Mouse (Mus musculus) megakaryocyte, adult 5-6 weeks (primary cell): ENCODE data around the gene Sorcs2. TPM values are rescaled to one million over a fixed set of nuclear protein-coding genes. Genes with fewer than 3 reads are reported as not detected.

ENCODE experiments used
- ATAC-seq: 2 replicates; pipeline ENCODE4 v1.8.0; 2016; ENCODE audit warnings: mild to moderate bottlenecking, inconsistent platforms; ENCODE audit not compliant: poor library complexity, severe bottlenecking
- total RNA-seq, 2 experiments: library from RNA; stranded (forward) in 1 of 2; stranded (reverse) in 1 of 2; fragments of 153-499, 151-499 nt in 1 of 2; fragments of 221-1000, 200-1000 nt in 1 of 2; gene quantifications; 2 replicates each; pipeline versions ENCODE4 v1.2.3 to v1.2.4; 2015 to 2017

Gene Sorcs2
- total RNA-seq, 2 experiments from 2014 or later, result 0.22 TPM; not detected in 1

DNA sequence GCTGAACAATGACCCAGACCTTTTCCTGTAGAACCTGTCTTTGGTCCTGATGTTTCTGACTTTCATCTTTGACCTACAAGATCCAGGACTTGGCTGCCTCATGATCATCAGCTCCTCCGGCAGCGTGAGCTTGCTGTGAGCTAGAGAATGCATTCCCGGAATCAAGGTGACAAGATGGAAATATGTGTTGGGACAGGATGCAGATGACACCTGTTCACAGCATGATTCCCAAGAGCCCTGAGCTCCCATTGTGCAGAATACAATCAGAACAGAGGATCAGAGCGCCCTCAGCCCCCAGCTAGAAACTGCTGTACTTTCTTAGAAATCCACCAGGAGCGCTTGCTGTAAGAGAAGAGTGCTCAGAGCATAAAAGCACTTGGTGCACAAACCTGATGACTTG, 311.0 kb downstream of the Sorcs2 start:
- ATAC-seq, result no peak

DNA sequence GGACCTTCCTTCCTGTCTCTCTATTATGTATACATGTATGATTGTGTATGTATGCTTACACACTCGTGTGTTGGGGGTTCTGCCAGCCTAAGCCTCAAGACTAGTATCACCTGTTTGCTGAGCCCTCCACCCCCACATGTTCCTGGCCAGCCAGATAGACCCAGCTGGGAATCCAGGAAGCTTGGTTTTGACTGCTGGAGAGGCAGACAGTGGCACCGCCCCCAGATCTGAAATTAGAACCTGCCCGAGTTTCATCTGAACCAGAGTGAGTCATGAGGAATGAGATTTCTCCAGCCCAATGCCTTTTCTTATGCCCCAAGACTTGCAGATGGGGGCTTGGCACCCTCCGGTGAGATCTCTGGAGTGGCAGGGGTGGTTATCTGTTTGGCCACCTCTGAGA, 312.3 kb downstream of the Sorcs2 start:
- no peak for ATAC-seq

DNA sequence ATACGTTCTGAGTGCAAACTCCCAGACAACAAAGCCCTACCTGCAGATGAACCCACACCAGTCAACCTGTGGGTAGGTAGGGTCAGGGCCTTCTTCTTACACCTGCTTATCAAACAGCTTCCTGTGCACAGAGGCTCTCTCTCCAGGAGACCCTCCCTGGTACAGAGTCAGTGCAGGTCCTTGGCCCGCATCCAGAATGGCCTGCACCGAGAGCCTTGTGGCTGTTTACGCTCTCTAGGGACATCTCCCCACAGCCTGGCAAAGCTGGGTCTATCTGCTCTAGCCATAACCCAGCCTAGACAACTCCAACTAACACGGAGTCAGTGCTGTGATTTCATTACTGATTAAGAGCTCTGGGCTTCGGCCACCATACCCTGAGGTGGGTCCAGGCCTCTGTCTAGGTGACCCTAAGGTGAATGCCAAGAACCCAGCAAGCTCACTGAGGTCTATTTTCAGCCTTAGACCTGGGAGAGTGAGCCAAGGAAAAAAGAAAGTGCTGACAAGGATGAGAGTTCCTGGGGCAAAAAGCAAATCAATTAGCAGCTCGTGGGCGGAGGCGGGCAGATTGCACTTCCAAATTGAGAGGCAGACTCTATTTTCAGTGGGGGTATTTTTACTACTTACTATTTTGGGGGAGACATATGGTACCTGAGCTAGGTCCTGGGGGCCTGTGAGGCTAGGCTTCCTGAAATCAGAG, 313.9 kb downstream of the Sorcs2 start:
- ATAC-seq, result no peak

DNA sequence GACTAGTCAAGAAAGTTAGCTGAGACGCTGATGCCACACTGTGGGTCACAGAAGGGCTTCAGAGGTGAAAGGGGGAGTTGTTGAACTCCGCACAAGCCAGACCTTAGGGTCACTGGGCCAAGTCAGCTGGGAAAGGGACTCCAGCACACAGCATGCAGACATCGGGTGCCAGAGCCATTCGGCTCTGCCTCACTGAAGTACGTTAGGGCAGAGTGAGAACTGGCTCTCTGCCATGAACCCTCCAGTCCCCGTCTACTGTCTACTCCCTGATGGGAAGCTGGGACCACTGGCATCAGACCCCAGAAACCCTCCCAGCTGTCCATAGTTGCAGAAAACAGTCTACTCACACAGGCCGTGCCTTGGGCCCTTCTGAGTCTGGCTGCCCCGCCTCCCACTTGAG, 316.9 kb downstream of the Sorcs2 start:
- ATAC-seq, result no peak

DNA sequence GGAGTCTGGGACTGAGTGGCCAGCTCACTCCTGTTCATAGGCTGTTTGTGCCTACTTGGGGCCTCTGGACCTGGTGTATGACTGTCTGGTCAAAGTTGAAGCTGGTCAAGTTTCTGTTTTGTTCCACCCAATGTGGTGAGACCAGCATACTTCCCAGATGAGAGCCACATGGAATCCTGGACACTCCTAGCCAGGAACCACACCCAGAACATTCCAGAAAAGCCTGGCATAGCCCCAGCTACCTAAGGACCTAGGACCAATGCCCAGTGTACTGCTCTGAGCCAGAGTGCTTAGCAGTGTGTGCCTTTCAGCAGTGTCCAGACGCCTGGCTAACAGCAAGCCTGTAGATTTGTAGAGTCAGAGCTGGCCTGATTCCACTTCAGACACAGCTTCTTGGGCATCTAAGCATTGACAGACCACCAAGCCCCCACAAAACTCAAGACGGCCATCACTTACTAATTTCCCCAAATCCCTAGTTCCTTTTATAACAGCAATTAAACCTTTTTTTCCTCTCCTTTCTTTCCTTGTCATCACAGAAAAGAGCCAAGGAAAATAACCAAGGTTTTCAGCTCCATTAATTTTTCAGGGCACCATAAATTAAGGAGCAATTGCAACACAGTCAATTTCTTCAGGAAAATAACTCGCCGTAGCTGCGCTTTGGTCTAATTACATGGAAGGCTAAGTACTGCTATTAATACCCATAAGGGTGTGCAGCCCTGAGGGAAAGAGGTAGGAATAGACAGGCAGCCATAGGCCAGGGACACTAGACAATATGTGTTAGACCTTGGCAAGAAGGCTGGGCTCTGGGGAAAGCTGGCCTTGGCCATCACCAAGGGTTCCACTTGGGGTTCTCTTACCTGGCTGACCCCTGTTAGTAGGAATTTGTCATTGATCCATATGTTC, 322.5 kb downstream of the Sorcs2 start:
- ATAC-seq, result no peak

DNA sequence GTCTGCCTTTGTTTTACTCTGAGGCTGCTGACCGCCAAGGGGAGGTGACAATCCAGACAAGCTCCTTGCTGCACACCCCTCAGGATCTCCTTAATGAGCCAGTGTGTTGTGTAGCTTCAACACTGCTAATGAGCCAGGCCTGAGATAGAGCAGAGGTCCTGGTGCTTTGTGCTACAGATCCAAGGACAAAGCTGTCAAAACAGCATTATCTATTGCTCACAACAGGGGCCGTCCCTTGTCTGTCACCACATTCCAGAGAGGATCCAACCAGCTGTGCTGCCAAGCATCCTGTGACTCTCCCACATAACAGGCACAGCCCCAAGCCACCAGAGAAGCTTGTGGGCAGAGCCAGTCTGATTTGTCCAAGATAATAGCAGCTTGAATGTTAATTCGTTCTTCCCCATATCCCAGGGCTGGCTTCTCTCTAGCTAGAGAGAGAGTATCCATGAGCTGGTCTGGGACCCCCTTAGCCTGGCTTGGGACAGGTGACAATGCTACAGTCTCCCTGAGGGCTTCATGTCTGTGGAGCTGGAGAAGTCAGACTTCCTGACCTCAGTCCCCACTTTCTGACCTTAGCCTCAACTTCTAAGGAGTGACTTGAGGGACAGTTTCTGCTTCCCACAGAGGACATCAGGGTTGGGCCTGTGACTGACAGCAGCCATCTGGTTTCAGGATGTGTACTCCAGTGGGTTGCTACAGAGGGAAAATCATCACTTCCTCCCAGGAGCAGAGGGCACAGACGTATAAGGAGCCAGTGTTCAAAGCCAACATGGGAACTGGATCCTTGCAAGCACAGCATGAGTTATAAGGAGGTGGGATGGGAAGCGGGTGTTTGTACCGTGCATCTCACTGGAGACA, 328.2 kb downstream of the Sorcs2 start:
- no peak for ATAC-seq

DNA sequence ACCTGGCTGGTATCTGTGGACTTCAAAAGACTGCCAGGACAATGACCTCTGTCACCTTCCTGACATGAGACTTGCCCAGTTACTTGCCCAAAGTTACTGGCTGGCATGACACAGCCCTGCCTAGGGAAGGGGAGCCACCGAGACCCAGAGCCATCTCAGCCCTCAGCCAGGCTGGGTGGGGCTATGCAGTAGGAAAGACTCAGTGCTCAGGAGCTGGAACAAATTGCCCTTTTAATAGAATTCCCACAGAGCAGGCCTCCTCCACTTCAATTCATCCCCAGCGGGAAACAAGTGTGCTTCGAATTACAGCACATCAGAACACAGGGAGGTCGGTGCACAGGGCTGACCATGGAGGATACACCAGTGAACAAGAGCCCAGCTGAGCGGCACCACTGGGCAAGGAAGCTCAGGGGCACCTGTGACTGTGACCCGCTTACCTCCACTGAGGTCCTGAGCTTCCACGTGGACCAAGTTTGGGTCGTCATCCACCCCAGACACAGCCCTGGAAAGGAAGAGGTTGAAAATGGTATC, 330.2 kb downstream of the Sorcs2 start:
- no peak for ATAC-seq

DNA sequence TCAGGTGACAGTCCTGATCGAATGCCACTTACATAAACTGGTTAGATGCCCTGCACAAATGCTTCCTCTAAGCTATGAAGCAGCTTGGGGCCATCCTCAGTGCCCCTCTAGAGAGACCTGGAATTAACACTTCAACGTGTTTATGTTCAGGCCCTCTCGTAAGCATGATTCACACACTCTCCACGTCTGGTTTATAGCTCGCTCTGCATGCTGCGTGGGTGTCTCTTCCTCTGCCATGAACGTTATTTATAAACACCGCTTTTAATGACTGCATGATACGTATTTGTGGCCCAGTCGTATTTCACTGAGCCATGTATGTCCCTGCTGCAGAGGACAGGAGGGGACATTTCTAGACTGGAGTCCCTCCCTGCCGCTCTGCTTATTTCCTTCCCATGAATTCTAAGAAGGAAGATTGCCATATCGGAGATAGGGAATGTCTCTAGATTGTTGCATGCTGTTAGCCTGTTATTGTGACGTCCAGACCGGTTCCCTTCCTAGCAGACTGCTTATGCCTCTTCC, 340.1 kb downstream of the Sorcs2 start:
- ATAC-seq, result no peak

DNA sequence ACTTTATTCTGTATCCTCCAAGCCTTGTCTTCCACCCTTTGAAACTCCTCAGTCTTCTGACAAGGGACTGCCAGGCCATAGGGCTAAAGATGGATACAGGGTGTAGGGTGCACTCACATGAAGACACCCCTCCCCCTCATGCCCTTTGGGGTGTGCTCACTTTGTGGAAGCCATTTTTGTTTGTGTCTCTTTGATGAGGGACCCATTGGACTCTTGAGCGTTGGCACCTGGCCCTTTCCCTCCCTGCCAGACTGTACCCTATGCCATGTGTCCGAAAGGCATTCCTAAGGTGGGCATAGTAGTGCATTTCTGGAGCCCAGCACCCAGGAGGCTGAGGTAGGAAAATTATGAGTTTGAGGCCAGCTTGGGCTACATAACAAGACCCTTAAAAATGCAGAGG, 341.0 kb downstream of the Sorcs2 start:
- no peak for ATAC-seq

DNA sequence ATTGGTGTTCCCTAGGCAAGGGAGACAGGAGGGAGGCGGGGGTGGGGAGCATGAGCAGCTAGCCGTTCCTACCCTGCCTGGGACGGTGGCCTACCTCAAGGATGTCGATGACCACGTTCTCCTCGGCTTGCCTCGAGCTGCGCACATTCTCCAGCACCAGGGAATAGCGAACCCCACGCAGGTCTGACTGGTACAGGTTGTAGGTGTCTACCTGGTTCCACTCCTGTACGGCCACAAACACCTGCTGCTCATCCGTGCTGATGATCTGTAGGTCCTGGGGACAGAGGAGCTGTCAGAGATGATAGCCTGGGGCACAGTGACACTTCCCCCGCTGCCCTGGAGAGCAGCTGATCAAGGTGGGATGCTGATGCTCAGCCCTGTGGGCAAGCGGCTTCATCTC, 342.1 kb downstream of the Sorcs2 start:
- ATAC-seq, result no peak

DNA sequence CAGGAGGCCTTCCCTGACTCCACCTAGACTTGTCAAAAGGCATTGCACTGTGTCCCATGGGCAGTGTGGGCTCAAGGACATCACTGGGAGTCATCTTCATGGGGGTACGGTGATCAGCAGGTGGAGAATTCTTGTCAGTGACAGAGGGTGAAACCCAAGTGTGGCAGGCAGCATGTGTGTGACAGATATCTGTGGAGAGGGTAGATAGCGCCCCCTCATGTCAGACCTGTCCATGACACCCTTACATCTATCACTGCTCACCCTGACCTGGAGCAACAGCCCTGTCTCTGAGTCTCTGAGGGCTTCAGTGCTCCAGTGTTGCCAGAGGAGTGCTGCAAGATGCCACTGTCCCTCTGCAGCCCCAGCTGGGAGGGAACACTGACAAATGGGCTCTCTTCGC, 343.4 kb downstream of the Sorcs2 start:
- ATAC-seq, result no peak

DNA sequence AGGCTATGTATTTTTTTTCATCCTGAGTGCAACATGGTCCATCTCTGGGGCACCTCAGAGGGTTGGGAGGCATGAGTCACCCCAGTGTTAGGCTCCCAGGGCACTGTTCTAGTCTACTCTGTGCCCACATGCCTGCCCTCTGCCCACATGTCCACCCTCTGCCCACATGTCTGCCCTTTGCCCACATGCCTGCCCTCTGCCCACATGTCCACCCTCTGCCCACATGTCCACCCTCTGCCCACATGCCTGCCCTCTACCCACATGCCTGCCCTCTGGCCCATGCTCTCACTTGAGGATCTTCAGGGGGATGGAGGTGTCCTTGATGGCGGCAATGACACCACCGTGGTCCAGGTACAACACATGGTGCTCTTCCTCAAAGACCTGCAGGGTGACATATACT, 354.8 kb downstream of the Sorcs2 start:
- ATAC-seq, result no peak

DNA sequence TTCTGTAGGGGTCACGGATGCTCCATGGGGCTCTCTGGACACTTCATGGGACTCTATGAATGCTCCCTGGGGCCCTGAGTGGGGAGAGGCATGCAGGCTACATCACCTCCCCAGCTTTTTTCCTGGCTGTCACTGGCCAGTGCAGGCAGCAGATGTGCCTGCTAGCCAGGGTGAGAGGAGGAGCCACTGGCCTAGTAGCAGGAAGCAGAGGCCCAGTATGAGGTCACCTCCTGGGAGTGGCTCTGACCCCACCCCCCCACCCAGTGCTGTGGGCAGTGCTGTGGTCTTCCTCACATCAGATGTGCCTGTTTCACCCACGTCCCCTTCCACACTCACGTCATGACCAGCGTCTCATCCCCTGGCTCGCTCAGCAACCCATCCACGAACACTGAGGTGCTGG, 356.2 kb downstream of the Sorcs2 start:
- no peak for ATAC-seq

DNA sequence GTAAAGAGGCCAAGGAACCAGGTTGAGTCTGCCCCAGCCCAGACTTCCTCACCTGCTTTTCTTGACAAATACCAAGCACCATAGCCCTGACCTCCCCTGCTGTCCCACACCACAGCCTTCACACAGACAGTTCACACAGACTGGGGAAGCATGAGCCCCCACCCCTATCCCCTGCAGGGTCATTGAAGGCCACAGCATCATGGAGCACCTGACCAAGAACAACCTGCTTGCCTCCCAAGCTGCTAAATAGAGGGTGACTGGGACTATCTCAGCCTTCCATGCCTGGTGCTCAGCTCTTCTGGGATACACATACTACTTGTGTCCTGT, 356.7 kb downstream of the Sorcs2 start:
- no peak for ATAC-seq

DNA sequence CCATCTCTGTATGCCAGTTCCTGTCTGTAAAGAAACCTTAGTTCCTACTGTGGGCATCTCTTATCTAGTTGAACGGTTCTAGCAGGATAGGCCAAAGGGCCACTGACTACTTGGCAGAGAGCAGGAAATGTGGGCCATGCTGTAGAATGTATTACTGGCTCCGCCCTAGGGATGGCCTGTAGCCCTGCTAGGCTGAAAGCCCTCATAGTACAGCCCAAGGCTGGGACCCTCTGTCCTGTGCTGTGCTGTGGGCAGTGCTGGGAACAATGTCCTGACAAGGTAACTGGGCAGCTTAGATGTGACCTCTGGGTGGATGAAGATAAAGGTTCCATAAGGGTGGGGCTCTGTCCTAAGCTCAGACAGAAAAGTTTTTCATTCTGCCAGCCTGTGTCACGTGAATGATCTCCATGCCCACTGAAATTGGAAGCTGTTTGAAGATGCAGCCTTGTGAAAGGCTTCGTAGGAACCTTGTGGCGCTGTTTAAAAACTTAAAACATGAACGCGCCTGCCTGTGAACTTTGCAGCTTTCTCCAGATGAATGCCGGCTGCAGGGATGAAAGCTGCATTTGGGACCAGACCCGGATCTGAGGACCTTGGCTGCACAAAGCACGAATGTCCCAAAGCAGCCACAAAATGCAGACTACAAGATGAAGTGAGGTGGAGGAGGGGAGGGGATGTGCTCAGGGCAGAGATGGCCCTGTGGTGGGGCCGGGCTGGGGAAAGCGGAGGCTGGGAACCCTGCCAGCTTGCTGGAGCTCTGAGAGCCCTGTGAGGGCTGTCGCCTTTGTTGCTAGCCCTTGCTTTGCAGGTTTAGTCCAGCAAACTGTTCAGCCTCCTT, 357.3 kb downstream of the Sorcs2 start:
- ATAC-seq, result no peak

DNA sequence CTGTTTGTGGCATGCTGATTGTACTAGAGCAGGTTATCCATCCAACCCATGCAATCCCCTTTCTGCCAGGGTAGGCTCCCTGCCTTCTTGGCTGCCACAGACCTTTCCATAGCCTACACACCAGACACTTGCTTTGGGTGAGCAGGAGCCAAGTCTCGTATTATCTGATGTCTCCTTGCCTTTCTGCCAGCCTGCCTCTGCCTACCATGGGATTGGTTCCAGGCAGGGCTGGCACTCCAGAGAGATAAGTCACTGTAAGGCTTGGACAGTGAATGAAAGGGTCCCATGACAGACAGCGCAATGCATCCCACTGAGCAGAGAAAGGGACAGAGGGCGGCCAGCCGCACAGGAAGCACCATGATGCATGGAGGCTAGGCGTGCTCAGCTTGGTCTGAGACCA, 358.3 kb downstream of the Sorcs2 start:
- ATAC-seq, result no peak

DNA sequence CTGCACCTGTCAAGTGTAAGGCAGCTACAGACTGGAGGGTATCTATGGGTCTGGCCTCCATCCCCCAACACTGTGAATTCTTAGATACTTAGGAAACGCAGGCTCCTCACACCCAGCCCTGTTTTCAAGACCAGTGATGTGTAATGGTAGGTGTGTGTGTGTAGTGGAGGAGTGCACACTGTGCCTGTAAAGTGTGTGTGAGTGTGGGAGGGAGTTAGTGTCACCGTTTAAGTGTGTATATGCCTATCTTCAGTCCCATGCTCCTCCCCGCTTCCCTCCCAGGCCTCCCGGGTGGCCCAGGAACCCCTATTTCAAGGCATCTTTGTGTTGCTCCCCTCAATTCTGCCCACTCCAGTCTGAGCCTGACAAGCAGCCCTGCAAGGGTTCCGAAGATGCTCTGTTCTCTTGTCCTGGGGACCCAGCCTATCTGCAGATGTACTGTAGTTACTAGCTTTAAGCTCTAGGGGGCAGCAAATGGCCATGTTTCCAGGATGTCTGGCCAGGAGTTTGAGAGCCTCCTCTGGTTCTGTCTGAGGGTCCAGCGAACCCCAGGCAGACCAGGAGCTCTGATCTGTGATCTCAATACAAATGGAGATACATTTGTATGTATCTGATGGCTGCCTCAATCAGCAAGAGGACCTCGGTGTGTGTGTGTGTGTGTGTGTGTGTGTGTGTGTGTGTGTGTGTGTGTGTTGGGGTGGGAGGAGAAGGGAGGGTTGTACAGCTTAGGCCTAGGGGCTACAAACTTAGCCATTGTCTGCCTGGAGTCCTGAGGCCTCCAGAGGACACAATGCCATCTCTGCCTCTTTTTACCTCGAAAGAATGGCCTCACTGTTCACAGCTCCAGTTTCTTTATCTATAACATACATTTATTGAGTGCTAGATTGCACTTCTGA, 364.2 kb downstream of the Sorcs2 start:
- ATAC-seq, result 0 out of 2 replicates have a peak, but pooled peaks have one; percentile 35

DNA sequence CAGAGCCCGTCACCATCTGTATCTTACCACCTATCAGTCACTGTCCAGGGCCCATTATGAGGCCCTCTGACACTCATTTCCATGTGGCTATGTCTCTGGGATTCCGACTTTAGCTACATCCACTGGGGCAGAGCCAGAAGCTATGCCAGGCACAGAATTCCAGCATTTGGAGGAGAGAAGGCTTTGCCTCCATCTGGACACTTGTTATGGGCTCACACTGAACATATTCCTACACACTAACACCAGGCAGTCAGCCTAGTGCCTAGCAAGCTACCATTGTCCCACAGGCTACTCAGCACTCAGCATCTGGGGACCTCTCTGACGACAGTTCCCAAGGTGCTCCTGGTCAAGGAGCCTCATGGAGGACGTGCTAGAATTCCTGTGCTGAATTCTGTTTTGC, 372.9 kb downstream of the Sorcs2 start:
- no peak for ATAC-seq
